Mouse (Mus musculus): Measurements from ENCODE around the gene Mamstr. TPM values are rescaled to one million over a fixed set of nuclear protein-coding genes. Genes with fewer than 3 reads are reported as not detected.

Mamstr gene
- polyA plus RNA-seq, 1 experiment = not detected

DNA sequence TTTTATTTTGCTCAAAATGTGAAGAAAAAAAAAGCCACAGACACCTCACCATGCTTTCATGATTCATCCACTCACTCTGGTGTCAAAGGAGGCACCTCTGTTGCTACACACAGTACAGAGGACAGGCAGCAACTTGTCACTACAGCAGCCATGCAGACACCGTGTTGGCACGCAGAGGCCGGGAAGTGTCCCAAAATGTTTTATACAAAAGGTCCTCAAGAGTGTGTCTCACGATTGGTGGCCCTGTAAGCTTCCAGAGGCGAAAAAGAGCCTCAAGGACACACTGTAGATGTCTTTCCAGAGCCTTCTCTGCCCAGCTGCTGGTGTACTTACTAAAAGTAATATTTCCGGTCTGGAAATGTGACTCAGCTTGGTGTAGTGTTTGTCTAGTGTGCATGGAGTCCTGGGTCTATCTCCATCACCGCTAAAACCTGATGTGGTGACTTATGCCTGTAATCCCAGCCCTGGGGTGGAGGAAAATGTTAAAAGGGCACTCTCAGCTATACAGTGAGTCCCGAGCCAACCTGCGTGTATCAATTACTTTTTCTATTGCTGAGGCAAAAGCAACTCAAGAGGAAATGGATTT, 34.0 kb upstream of the Mamstr start:
- no peaks in the 10 kb centered on the region for H3K36me3 ChIP-seq (replicated peaks; ENCODE audit: low read length)
- TF ChIP-seq FLI1 (IDR thresholded peaks at IDR 0.05; ENCODE audit: low read length) (no peak), GATA1 (IDR thresholded peaks at IDR 0.05; ENCODE audit: borderline replicate concordance, low read length) (no peak)
- H3K4me1 ChIP-seq = peaks cover 13% of the 10 kb centered on the region
- peaks cover 11% of the 10 kb centered on the region for H3K27me3 ChIP-seq (replicated peaks)
- no peak overlapping the region for H3K4me3 ChIP-seq (replicated peaks)
- peaks cover 6% of the 10 kb centered on the region; the same call in 1 of the 2 replicates for H3K9me3 ChIP-seq

GRCm38 (mm10) chr7:45609511-45609910, 30.3 kb upstream of the Mamstr start:
- H3K9me3 ChIP-seq = peaks cover 6% of the 10 kb centered on the region; the same call in 1 of the 2 replicates
- no peak overlapping the region for H3K4me3 ChIP-seq (replicated peaks)
- TF ChIP-seq FLI1 (IDR thresholded peaks at IDR 0.05; ENCODE audit: low read length) (no peak), GATA1 (IDR thresholded peaks at IDR 0.05; ENCODE audit: borderline replicate concordance, low read length) (no peak)
- peaks cover 20% of the 10 kb centered on the region for H3K27me3 ChIP-seq (replicated peaks)
- no peaks in the 10 kb centered on the region for H3K36me3 ChIP-seq (replicated peaks; ENCODE audit: low read length)
- peaks cover 17% of the 10 kb centered on the region for H3K4me1 ChIP-seq

GRCm38 (mm10) chr7:45616277-45616676, 23.5 kb upstream of the Mamstr start:
- TF ChIP-seq FLI1 (IDR thresholded peaks at IDR 0.05; ENCODE audit: low read length) = no peak
- TF ChIP-seq GATA1 (IDR thresholded peaks at IDR 0.05; ENCODE audit: borderline replicate concordance, low read length) = no peak
- peaks cover 64% of the 10 kb centered on the region for H3K27me3 ChIP-seq (replicated peaks)
- peaks cover 15% of the 10 kb centered on the region for H3K4me1 ChIP-seq
- no peak overlapping the region for H3K4me3 ChIP-seq (replicated peaks)
- no peaks in the 10 kb centered on the region for H3K36me3 ChIP-seq (replicated peaks; ENCODE audit: low read length)
- H3K9me3 ChIP-seq = no peaks in the 10 kb centered on the region

DNA sequence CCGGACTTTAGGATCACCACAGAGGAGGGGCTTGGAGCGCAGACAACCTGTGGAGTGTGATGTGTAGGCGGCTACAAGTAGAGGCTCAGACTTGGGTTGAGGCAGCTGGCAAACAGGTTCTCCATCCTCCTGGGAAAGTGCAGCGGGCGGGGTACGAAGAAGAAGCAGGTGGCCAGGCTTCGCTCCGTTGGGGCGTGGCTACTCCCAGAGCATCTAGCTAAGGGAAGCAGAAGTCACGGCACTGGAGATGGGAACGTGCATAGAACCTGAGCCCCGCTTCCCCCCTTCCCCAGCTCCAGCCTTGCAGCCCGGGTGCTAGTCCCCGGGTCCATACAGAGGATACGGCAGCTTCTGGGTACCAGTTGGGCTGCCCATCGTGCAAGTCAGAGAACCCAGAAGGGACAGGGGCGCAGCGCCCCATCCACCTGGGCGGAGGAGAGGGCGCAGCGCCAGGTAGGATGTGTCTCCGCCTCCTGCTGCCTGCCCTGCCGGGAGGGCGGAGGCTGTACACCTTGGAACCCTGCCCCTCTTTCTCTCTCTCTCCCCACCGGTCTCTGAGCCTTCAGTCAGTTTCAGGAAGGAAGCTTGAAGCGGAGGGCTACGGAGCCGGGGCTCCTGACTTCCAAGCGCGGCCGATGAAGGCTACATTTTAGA, 22.6 kb upstream of the Mamstr start, which contains the start of gene Fut1:
Fut1 (plus strand) TSS at position 248 of the 654 bp plus-strand sequence.
- no peaks in the 10 kb centered on the region for H3K36me3 ChIP-seq (replicated peaks; ENCODE audit: low read length)
- no peaks in the 10 kb centered on the region for H3K9me3 ChIP-seq
- H3K4me3 ChIP-seq (replicated peaks) = no peak within 1 kb of the TSS
- TF ChIP-seq GATA1 (IDR thresholded peaks at IDR 0.05; ENCODE audit: borderline replicate concordance, low read length) (no peak), FLI1 (IDR thresholded peaks at IDR 0.05; ENCODE audit: low read length) (no peak)
- peaks cover 19% of the 10 kb centered on the region for H3K4me1 ChIP-seq
- peaks cover 62% of the 10 kb centered on the region for H3K27me3 ChIP-seq (replicated peaks)

DNA sequence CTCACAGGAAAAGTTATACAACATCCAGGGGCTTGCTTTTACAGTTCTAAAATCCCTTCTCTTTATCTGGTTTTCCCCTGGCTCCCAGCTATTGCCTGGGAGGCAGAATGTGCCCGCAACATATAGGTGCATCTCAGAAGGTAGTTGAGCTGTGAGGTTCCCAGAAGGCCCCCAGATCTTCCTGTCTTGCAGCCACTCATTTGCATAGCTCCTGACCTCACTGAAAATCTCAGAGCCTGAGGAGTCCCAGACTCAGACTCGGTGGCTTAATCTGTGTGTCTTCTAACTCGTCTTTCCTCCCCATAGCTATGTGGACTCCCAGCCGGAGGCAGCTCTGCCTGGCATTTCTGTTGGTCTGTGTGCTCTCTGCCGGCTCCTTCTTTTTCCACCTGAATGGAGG, 21.5 kb upstream of the Mamstr start:
- Histone ChIP-seq H3K4me1 (peaks cover 19% of the 10 kb centered on the region), H3K4me3 (replicated peaks) (no peak overlapping the region), H3K27me3 (replicated peaks) (peaks cover 65% of the 10 kb centered on the region), H3K36me3 (replicated peaks; ENCODE audit: low read length) (no peaks in the 10 kb centered on the region), H3K9me3 (peaks cover 9% of the 10 kb centered on the region)
- no peak for TF ChIP-seq FLI1 (IDR thresholded peaks at IDR 0.05; ENCODE audit: low read length)
- TF ChIP-seq GATA1 (IDR thresholded peaks at IDR 0.05; ENCODE audit: borderline replicate concordance, low read length) = no peak

GRCm38 (mm10) chr7:45619592-45619991, 20.2 kb upstream of the Mamstr start:
- Histone ChIP-seq H3K27me3 (replicated peaks) (peaks cover 70% of the 10 kb centered on the region), H3K4me3 (replicated peaks) (no peak overlapping the region), H3K9me3 (peaks cover 15% of the 10 kb centered on the region), H3K36me3 (replicated peaks; ENCODE audit: low read length) (no peaks in the 10 kb centered on the region), H3K4me1 (peaks cover 15% of the 10 kb centered on the region)
- TF ChIP-seq GATA1 (IDR thresholded peaks at IDR 0.05; ENCODE audit: borderline replicate concordance, low read length) (no peak), FLI1 (IDR thresholded peaks at IDR 0.05; ENCODE audit: low read length) (no peak)

- H3K36me3 ChIP-seq (replicated peaks; ENCODE audit: low read length) = no peaks in the 10 kb centered on the region
- peak within 1 kb of the TSS; percentile 67 for H3K4me3 ChIP-seq (replicated peaks)
- peaks cover 21% of the 10 kb centered on the region for H3K4me1 ChIP-seq
- TF ChIP-seq GATA1 (IDR thresholded peaks at IDR 0.05; ENCODE audit: borderline replicate concordance, low read length) (no peak), FLI1 (IDR thresholded peaks at IDR 0.05; ENCODE audit: low read length) (no peak)
- peaks cover 67% of the 10 kb centered on the region for H3K27me3 ChIP-seq (replicated peaks)
- peaks cover 15% of the 10 kb centered on the region for H3K9me3 ChIP-seq
These were observed 18.3 kb upstream of the Mamstr start, which contains the start of gene Izumo1 for GRCm38 (mm10) chr7:45621443-45621842. TSS of gene Izumo1 (plus strand) at chr7:45621811.

DNA sequence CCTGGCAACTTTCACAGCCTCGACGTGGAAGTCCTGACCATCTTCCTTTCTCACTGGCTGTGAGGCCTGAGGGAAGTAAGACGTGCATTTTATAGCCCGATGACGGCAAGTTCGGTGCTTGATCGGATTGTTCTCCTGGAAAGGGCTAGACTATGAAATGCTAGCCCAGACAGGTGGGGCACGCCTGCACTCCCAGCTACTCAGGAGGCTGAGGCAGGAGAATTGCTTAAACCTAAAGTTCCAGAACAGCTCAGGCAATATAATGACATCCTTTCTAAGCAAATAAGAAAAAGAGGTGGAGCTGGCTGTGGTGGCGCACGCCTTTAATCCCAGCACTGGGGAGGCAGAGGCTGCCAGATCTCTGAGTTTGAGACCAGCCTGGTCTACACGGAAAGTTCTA, 16.3 kb upstream of the Mamstr start:
- Histone ChIP-seq H3K4me3 (replicated peaks) (no peak overlapping the region), H3K27me3 (replicated peaks) (peaks cover 69% of the 10 kb centered on the region), H3K9me3 (peaks cover 15% of the 10 kb centered on the region), H3K4me1 (peaks cover 35% of the 10 kb centered on the region), H3K36me3 (replicated peaks; ENCODE audit: low read length) (no peaks in the 10 kb centered on the region)
- TF ChIP-seq GATA1 (IDR thresholded peaks at IDR 0.05; ENCODE audit: borderline replicate concordance, low read length) = no peak
- no peak for TF ChIP-seq FLI1 (IDR thresholded peaks at IDR 0.05; ENCODE audit: low read length)

- no peak overlapping the region for H3K4me3 ChIP-seq (replicated peaks)
- H3K36me3 ChIP-seq (replicated peaks; ENCODE audit: low read length) = no peaks in the 10 kb centered on the region
- H3K4me1 ChIP-seq = peaks cover 42% of the 10 kb centered on the region
- no peak for TF ChIP-seq GATA1 (IDR thresholded peaks at IDR 0.05; ENCODE audit: borderline replicate concordance, low read length)
- TF ChIP-seq FLI1 (IDR thresholded peaks at IDR 0.05; ENCODE audit: low read length) = no peak
- H3K9me3 ChIP-seq = peaks cover 15% of the 10 kb centered on the region
- peaks cover 69% of the 10 kb centered on the region for H3K27me3 ChIP-seq (replicated peaks)
These were observed 15.1 kb upstream of the Mamstr start for GRCm38 (mm10) chr7:45624718-45625117.

GRCm38 (mm10) chr7:45625481-45625880, 14.3 kb upstream of the Mamstr start:
- TF ChIP-seq GATA1 (IDR thresholded peaks at IDR 0.05; ENCODE audit: borderline replicate concordance, low read length) (no peak), FLI1 (IDR thresholded peaks at IDR 0.05; ENCODE audit: low read length) (no peak)

More at GRCm38 (mm10) chr7:45625481-45625880, 14.3 kb upstream of the Mamstr start:
- peaks cover 20% of the 10 kb centered on the region for H3K9me3 ChIP-seq
- no peak overlapping the region for H3K4me3 ChIP-seq (replicated peaks)
- H3K4me1 ChIP-seq = peaks cover 42% of the 10 kb centered on the region
- H3K36me3 ChIP-seq (replicated peaks; ENCODE audit: low read length) = no peaks in the 10 kb centered on the region
- peaks cover 72% of the 10 kb centered on the region for H3K27me3 ChIP-seq (replicated peaks)
